Mouse (Mus musculus) ES-E14 (cell line): ENCODE results near the gene Morc3.
A peak's percentile ranks its signal among the peaks of the same experiment; 100 is the strongest.

Experiments used
- CHD2 ChIP-seq: IDR thresholded peaks from 2 replicates; pipeline ENCODE4 v1.6.1; 2014; ENCODE audit warnings: mild to moderate bottlenecking, low read depth, low read length, inconsistent platforms
- HCFC1 ChIP-seq: IDR thresholded peaks from 2 replicates; pipeline ENCODE4 v1.6.1; 2012; ENCODE audit warnings: low read length, inconsistent platforms, borderline replicate concordance; ENCODE audit not compliant: insufficient read depth
- MAFK ChIP-seq: IDR thresholded peaks from 2 replicates; pipeline ENCODE4 v1.6.1; 2014; ENCODE audit warnings: mild to moderate bottlenecking, low read depth, low read length, inconsistent platforms; ENCODE audit not compliant: insufficient read depth
- ZNF384 ChIP-seq: IDR thresholded peaks from 2 replicates; pipeline ENCODE4 v1.6.1; 2012; ENCODE audit warnings: low read depth, low read length, inconsistent platforms

GRCm38 (mm10) chr16:93830071-93830470, 1.9 kb upstream of the Morc3 start:
- TF ChIP-seq HCFC1 (no peak), CHD2 (no peak), MAFK (no peak), ZNF384 (peak; percentile 95)
